Mouse (Mus musculus): Measurements from ENCODE around the gene Alyref.
A peak's percentile ranks its signal among the peaks of the same experiment; 100 is the strongest.

DNA sequence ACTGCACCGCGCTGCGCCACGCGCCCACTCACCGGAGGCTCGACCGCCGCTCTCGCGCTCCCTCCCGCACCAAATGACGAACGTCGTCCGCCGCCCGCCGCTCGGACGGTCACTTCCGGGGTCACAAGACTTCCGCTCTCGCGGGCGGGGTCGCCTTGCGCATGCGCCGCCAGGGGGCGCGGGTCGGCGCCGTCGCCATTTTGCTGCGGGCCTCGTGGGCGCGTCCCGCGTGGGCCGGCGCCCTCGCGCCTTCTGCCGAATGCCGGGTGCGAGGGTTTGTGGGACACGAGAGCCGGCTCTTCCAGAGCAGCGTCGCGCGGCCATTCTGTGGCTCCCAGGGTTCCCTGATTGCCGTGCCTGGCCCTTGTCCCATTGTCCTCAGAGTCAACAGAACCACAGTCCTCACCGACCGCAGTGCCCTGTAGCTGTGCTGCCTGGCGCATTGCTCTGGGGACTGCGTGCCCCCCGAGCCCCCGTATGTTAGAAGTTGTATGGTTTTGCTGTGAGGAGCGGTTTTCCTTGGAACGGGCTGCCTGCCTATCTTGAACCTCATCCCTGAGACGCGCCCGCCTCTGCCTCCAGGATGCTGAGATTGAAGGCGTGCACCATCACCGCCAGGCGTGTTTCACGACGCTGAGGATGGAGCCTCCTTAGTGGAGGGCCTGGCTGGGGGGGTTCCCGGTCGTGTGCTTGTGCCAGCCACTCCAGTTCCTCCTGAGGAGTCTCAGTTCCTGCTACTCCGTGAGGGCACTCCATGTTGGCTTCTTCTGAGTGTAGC, 16.5 kb downstream of the Alyref start, which contains the start of gene Arhgdia:
- TF ChIP-seq CTCF (IDR thresholded peaks at IDR 0.05; ENCODE audit: low read depth), result peak; percentile 60
- TF ChIP-seq EP300 (optimal IDR thresholded peaks at IDR 0.05), result no peak
